Mouse (Mus musculus): ENCODE measurements around the gene Pigu. TPM values are rescaled to one million over a fixed set of nuclear protein-coding genes. Genes with fewer than 3 reads are reported as not detected.

The Pigu gene
- 9.1 and 12.9 TPM in 2 replicates for polyA plus RNA-seq (2012; ENCODE audit: low replicate concordance)

GRCm38 (mm10) chr2:155356971-155357591 is at the start of gene Pigu:
Gene Pigu, minus strand, starts transcription at chr2:155357430.

DNA sequence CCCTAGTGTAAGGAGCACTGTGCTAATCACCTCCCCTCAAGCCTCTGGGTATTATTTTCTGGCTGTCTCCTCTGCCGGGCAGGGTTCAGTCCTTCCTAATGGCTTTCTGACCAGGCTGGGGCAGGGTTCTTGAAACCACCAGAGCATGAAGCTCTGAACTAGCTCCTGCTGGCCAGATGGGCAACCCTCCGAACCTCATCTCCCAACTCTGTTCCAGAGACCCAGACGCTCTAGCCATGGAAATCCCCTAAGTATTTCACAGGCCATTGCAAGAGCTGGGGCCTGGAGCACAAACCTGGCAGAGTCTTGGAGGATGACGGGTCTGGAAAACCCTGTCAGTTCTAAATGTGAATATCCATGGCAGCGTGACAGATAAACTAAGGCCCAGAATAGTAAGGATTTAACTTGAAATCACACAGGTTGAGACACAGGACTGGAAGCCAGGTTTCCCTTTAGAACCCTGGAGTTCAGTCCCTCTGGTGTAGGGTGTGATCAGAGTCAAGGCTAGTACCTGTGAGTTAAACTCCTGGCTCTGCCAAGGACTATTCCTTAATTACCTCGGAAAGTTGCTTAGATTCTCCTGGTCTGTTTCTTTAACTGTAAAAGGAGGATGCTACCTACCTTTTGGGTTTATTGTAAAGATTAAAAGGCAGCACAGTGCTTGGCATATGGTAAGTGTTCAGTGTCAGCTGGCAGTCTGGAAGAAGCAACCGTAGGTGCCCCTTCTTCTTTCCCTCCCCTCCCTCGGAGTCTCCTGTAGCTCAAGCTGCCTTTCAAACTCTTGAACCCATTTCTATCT is 23.2 kb upstream of the Pigu start, which contains the start of gene Trp53inp2:
Gene Trp53inp2, plus strand, starts transcription at position 799 of the 799 bp plus-strand sequence.

DNA sequence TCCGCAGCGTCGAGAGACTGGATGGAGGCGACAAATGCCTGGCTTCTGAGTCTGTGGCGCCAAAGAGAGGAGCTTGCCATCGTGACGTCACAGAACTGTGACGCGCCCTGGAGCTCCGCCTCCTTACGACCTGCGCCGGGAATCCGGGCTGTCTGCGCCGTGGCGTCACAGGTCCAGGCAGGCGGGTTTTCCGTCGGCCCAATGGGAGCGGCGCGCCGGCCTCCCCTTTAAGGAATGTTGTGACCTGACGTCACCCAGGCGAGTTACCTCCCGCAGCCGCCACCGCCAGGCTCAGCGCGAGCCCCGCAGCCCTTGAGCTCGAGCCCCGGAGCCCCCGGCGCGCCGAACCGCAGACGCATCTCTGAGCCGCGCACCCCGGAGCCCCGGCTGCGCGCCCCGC is 81.0 kb downstream of the Pigu start, which contains the start of gene Map1lc3a:
Gene Map1lc3a, plus strand, starts transcription at position 103 of the 400 bp plus-strand sequence.

GRCm38 (mm10) chr2:155236362-155236992 is 120.8 kb downstream of the Pigu start, which contains the start of gene Dynlrb1:
Gene Dynlrb1, plus strand, starts transcription at chr2:155236533.

Other genes starting within 250 kb of the Pigu start
- gene Itch, start 223.9 kb downstream of the Pigu start, polyA plus RNA-seq (2012; ENCODE audit: low replicate concordance) = 3.5 and 5.6 TPM in 2 replicates
- 19.7 and 122 TPM in 2 replicates for gene Dynlrb1, start 120.9 kb downstream of the Pigu start, polyA plus RNA-seq (2012; ENCODE audit: low replicate concordance)
- gene Map1lc3a, start 81.1 kb downstream of the Pigu start, polyA plus RNA-seq (2012; ENCODE audit: low replicate concordance) = 29.5 and 59.6 TPM in 2 replicates
- gene Trp53inp2, start 23.6 kb upstream of the Pigu start, polyA plus RNA-seq (2012; ENCODE audit: low replicate concordance) = 18.5 and 32.0 TPM in 2 replicates
- 54.7 and 56.2 TPM in 2 replicates for gene Ncoa6, start 116.5 kb upstream of the Pigu start, polyA plus RNA-seq (2012; ENCODE audit: low replicate concordance)
- gene Acss2, start 160.5 kb upstream of the Pigu start, polyA plus RNA-seq (2012; ENCODE audit: low replicate concordance) = 6.2 and 8.4 TPM in 2 replicates
- gene Ggt7, start 160.8 kb upstream of the Pigu start, polyA plus RNA-seq (2012; ENCODE audit: low replicate concordance) = 0.39 and 1.8 TPM in 2 replicates
- gene Gss, start 235.4 kb upstream of the Pigu start, polyA plus RNA-seq (2012; ENCODE audit: low replicate concordance) = 8.5 and 11.3 TPM in 2 replicates